Mouse (Mus musculus) small intestine, adult 2 months (tissue): ENCODE measurements around the gene Olfr120.
"Not testable (repeated sequence)": the region's sequence is repeated elsewhere in the genome, so short reads cannot be mapped to it uniquely, and the experiment has no call there.

Source experiments
- CTCF ChIP-seq: fragments of 200-500 bp; IDR thresholded peaks from 2 replicates; pipeline ENCODE4 v1.5.1; 2012; ENCODE audit warnings: low read depth, mild to moderate bottlenecking, control low read depth, inconsistent platforms, low read length, moderate library complexity, mixed read lengths; ENCODE audit not compliant: insufficient replicate concordance, insufficient read length; ENCODE audit errors: extremely low read depth
- POLR2A ChIP-seq: fragments of 200-500 bp; IDR thresholded peaks from 2 replicates; pipeline ENCODE4 v1.6.1; 2012; ENCODE audit warnings: low read depth, mild to moderate bottlenecking, control low read depth, inconsistent platforms, low read length, moderate library complexity

- not testable (repeated sequence) for TF ChIP-seq POLR2A, CTCF
These were observed 25.3 kb upstream of the Olfr120 start, which contains the start of gene Olfr119 for GRCm38 (mm10) chr17:37696264-37696663.
